Mouse (Mus musculus): ENCODE measurements around the gene Sgms1. TPM values are rescaled to one million over a fixed set of nuclear protein-coding genes. Genes with fewer than 3 reads are reported as not detected.
"Not testable (repeated sequence)": the region's sequence is repeated elsewhere in the genome, so short reads cannot be mapped to it uniquely, and the experiment has no call there.

Sgms1 gene
- total RNA-seq, 2 experiments from 2014 or later, result 36.3 to 44.3 TPM

DNA sequence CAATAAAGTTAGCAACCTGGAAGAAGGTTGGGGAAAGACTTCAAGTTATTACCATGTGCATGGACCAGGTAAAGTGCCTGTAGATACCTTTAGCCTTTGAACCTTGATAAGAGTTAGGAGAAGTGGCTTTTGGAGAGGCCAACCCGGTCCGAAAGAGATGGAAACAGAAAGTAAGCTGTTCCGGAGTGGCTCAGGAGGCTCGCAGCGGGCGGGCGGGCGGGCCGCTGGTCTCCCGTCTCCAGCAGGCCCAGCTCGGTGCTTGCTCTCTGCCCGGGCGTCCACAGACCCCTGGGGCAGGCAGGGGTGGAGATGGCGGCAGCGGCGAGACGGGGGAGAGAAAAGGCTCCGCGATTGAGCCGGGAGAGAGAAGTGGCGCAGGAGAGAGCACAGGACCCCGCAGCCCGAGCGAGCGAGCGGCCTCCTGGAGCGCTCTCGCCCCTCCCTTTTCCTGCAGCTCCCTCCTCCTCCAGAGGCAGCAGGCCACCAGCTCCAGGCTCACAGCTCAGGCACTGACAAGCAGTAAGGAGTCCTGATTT, 281.7 kb downstream of the Sgms1 start, which contains the start of gene Asah2:
Gene Asah2 (minus strand): TSS at position 441 of the 536 bp plus-strand sequence.
- peak; percentile 70 to 77 for DNase-seq (ENCODE audit: low spot score in 2 of 2)

DNA sequence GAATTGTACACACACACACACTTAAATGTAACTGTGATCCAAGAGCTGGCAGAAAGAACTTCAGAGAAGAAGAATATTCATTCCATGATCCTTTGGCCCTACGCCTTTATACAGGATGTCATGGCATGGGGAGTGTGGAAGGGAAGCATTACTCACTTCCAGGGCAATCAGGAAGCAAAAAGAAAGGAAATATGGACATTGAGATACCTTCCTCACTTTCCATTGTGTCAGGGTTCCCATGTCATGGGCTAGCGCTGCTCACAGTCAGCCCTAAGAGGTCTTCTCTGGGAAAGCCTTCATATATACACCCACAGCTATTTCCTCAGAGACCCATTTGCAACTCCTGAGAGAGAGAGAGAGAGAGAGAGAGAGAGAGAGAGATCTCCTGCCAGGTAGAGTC, 282.8 kb downstream of the Sgms1 start:
- DNase-seq (ENCODE audit: low spot score in 2 of 2), result no peak

DNA sequence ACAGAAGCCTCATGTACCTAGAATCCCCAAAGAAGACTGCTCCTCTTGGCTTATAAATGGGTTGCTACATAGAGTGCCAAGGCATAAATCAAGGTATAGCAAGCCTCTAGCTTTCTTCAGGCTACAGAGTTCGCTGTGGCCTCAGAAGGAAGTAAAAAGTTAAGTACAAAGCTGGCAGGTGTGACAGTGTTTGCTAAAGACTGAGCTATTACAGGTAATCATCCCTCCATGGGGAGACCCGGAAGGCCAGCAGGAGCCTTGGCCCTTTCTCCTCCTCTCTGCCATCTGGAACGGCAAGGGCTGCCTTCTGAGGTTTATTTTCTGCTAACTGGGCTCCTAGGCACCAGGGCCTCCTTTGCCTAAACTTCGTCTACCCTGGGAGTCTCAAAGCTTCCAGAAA, 285.3 kb downstream of the Sgms1 start:
- no peak for DNase-seq (ENCODE audit: low spot score in 2 of 2)

DNA sequence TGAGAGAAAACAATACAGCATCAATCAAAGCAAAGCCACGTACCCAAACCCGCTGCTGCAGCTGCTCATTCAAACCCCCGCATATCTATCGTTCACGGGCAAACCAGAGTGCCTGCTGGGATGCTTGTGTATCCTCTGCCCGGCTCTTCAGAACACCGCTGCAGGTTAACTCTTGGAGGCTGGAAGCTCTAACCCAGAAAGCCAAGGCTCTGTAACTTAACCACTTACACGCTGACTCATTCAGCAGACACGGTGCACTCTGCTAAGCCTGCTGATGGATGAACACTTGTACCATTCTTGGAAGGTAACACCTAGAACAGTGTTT, 286.6 kb downstream of the Sgms1 start:
- DNase-seq (ENCODE audit: low spot score in 2 of 2), result peak; percentile 26 to 35

DNA sequence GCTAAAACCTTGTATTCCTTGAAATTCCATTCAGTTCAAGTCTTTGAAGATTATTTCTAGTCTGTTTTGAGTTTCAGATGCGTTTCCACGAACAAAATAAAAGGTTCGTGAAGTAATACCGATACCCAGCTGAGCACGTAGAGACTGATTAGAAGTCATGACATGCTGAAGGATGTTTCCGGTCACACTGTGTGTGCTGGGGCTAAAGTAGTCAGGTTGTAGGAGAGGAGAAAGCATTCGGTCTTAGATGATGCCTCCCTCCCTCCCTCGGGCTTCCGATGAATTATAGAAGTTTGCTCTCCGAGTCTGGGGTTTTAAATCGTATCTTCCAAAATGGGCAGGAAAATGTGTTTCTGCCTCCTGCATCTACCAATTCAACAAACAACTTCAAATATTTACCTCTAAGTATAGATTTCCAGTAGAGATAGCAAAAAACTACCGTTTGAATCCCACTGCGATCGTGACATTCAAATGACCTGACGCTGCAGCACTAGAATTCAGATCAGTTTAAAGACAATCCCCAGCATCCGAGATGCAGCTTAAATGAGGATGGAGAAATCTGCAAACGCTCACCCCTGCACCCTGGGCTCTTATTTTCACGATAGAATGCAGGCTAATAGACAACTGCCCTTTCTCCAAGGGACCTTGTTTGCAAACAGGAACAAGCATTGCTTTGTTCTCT, 287.1 kb downstream of the Sgms1 start:
- DNase-seq (ENCODE audit: low spot score in 2 of 2), result no peak

DNA sequence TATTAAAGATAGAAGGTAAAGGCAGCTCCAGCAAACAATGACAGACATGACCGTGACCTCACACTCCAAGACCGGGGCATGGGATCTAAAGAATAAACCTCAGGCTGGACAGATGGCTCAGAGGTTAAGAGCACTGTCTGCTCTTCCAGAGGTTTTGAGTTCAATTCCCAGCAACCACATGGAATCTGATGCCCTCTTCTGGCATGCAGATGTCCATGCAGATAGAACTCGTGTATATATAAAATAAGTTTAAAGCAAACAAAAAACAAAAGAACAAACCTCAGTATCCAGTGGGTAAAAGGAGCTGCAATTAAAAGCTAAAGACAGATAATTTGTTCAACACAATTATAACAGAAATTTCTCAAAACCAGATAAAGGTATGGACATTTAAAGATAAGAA, 290.9 kb downstream of the Sgms1 start:
- DNase-seq (ENCODE audit: low spot score in 2 of 2), result no peak

DNA sequence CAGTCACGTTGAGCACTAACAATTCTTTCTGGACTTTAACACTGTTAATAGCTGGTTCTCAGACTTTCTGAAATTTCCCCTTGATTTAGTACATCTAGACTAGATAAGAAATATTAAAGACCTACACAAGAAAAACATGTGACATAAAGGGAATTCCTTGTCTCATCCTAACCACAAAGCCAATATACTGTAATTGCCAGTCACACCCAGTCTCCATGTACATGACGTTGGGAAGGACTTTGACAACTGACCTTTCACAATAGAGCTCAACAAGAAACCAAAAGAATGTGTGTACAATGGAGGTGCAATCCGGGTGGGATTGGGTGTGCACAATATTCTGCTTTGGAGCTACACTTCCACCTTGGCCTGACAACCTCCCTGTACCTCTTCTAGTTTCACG, 297.2 kb downstream of the Sgms1 start:
- no peak for DNase-seq (ENCODE audit: low spot score in 2 of 2)

DNA sequence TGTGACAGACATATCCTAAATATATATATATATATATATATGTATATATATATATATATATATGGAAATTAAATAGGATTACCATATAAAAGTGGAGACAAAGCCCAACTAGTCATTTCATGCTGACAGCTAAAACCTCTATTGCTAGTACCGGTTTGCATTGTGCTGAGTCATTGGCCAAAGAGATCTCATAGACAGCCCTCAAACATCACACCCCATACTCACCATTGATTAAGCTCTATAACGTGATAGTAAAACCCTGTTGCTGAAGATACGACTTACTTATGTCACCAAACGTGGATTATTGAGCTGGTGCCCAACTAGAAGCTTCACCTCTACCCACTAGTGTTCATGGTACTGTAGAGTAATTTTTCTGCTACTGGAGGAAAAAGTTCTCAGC, 298.7 kb downstream of the Sgms1 start:
- no peak for DNase-seq (ENCODE audit: low spot score in 2 of 2)

DNA sequence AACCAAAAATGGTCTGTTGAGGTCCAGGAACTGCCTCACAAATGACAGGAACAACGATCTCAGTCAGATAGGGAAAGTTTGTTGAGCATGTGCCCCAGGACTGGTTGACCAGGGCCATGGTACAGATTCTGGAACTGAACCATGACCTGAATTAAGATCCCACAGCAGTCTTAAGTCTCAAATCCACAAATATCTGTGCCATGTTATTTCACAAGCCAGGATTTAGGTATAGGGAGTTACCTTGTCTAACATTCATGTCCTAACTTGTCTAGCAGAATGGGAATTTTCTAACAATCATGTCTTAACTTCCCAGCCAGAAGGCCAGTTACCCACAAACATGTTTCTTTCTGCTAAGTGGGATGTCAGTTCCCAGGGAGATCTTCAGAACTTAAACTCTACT, 300.9 kb downstream of the Sgms1 start:
- no peak for DNase-seq (ENCODE audit: low spot score in 2 of 2)

DNA sequence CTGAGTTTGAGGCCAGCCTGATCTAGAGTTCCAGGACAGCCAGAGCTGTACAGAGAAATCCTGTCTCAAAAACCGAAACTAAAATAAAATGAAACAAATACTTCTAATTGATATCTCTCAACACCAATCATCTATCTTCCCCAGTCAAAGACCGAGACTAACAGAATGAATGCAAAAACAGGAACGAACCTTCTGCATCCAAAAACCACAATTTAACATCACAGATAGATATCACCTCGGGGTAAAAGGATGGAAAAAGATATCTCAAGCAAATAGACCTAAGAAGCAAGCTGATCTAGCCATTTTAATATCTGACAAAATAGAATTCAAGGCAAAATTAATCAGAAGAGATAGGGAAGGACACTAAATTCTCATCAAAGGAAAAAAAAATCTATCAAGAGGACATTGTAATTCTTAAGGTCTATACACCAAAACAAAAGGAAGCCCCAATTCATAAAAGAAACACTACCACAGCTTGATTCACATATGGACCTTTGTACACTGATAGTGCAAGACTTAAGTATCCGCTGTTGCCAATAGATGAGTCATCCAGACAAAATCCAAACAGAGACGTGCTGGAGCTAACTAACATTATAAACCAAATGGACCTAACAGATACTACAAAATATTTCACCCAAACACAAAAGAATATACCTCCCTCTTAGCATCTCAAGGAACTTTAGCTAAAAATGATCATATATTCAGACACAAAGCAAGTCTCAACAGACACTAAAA, 301.6 kb downstream of the Sgms1 start:
- DNase-seq (ENCODE audit: low spot score in 2 of 2), result no peak

DNA sequence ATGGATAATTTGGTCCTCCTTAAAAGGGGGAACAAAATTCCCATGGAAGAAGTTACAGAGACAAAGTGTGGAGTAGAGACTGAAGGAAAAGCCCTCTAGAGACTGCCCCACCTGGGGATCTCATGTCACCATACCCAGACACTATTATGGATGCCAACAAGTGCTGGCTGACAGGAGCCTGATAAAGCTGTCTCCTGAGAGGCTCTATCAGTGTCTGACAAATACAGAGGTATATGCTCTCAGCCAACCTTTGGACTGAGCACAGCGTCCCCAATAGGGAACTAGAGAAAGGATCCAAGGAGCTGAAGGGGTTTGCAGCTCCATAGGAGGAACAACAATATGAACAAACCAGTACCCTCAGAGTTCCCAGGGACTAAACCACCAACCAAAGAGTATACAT, 304.7 kb downstream of the Sgms1 start:
- not testable (repeated sequence) for DNase-seq (ENCODE audit: low spot score in 2 of 2)

Other genes with a start within 250 kb of the Sgms1 start
- gene Rpl9-ps6, start 76.9 kb upstream of the Sgms1 start, total RNA-seq (2021), result 10 to 100 TPM; 27.0 to 36.9 TPM
- 10 to 100 TPM; 51.8 to 56.3 TPM for gene Minpp1, start 96.1 kb upstream of the Sgms1 start, total RNA-seq (2021)
- 1 to 10 TPM; 5.8 to 6.4 TPM for gene Papss2, start 206.1 kb upstream of the Sgms1 start, total RNA-seq (2021)

Data from layer of hippocampus, postnatal 10 days (tissue).